Comparison of ENCODE assay signal across 9 mouse cellular contexts in genomic region chr13:46975031-46975551, GRCm38 (mm10). TPM values are rescaled to one million over a fixed set of nuclear protein-coding genes. Genes with fewer than 3 reads are reported as not detected.
DNase-seq lines count a peak whose midpoint lies in the region; ATAC-seq lines count a peak whose summit lies in the region.
"Had no signal": no experiment of that assay in that cellular context is flagged by ENCODE, and none has a peak within 500 bp of the region (broad histone marks: within the 10 kb centered on the region; RNA-seq: fewer than 3 reads in every experiment).

No protein-coding gene starts in this region.

- H3K4me2 ChIP-seq in heart, embryonic 16.5 days (ENCODE audit: low read depth, low read length), result peak overlapping the region; percentile 36
- H3K4me2 ChIP-seq in hindbrain, embryonic 15.5 days, result peak overlapping the region; percentile 72
- H3K4me2 ChIP-seq in midbrain, embryonic 15.5 days, result peak overlapping the region; percentile 59

- no peak overlapping the region for H3K9ac ChIP-seq in heart, embryonic 16.5 days (ENCODE audit: low read length)
- H3K9ac ChIP-seq in hindbrain, embryonic 15.5 days, result peak overlapping the region; percentile 40
- peak overlapping the region; percentile 18; the same call in 1 of the 2 replicates for H3K9ac ChIP-seq in midbrain, embryonic 15.5 days

- H3K4me3 ChIP-seq in heart, embryonic 16.5 days (ENCODE audit: low read length), result 0 out of 2 replicates have a peak overlapping the region, but pooled peaks have one; percentile 6
- H3K4me3 ChIP-seq in hindbrain, embryonic 15.5 days, result peak overlapping the region; percentile 41
- H3K4me3 ChIP-seq in midbrain, embryonic 15.5 days, result peak overlapping the region; percentile 40

- no peaks in the 10 kb centered on the region for H3K27me3 ChIP-seq in heart, embryonic 16.5 days (ENCODE audit: control insufficient read depth, insufficient read depth, low read length)
- no peaks in the 10 kb centered on the region for H3K27me3 ChIP-seq in hindbrain, embryonic 15.5 days
- no peaks in the 10 kb centered on the region for H3K27me3 ChIP-seq in midbrain, embryonic 15.5 days (replicated peaks)

- no peak for ATAC-seq in heart, embryonic 16.5 days (replicated peaks; ENCODE audit: extremely low read depth, insufficient read depth, low FRiP score)
- ATAC-seq in hindbrain, embryonic 15.5 days (ENCODE audit: low FRiP score, low read depth), result peak; percentile 94
- peak; percentile 97 for ATAC-seq in midbrain, embryonic 15.5 days (replicated peaks)
- ATAC-seq in monocyte, adult 5-6 weeks (replicated peaks; ENCODE audit: insufficient number of reproducible peaks, low FRiP score, low TSS enrichment, poor library complexity, severe bottlenecking), result no peak

- DNase-seq in heart, postnatal 4 days, result no peak
- peak; percentile 76 for DNase-seq in embryo, embryonic 10 days (ENCODE audit: low spot score)
- DNase-seq in adrenal gland, postnatal 25 days, result no peak
- no peak for DNase-seq in right cerebral cortex, postnatal 36 days (ENCODE audit: low spot score in 2 of 2)
- DNase-seq: right cerebral cortex, postnatal 4 days had no signal

- H3K9me3 ChIP-seq in heart, embryonic 16.5 days (replicated peaks; ENCODE audit: control insufficient read depth, low read length), result no peaks in the 10 kb centered on the region
- no peaks in the 10 kb centered on the region for H3K9me3 ChIP-seq in hindbrain, embryonic 15.5 days
- no peaks in the 10 kb centered on the region for H3K9me3 ChIP-seq in midbrain, embryonic 15.5 days

- H3K36me3 ChIP-seq in heart, embryonic 16.5 days (ENCODE audit: control insufficient read depth, insufficient read depth), result no peaks in the 10 kb centered on the region
- no peaks in the 10 kb centered on the region for H3K36me3 ChIP-seq in hindbrain, embryonic 15.5 days
- no peaks in the 10 kb centered on the region for H3K36me3 ChIP-seq in midbrain, embryonic 15.5 days (replicated peaks)

- WGBS in heart, embryonic 16.5 days, result 55% methylated on average over 14 of the region's 14 CpGs
- 7% methylated on average over 14 of the region's 14 CpGs for whole genome bisulfite sequencing in hindbrain, embryonic 15.5 days
- WGBS in midbrain, embryonic 15.5 days, result 5% methylated on average over 14 of the region's 14 CpGs

- peaks cover 12% of the 10 kb centered on the region for H3K4me1 ChIP-seq in heart, embryonic 16.5 days (ENCODE audit: control insufficient read depth, insufficient read depth, low read length)
- H3K4me1 ChIP-seq in hindbrain, embryonic 15.5 days (replicated peaks), result 0 out of 2 replicates have a peak, but pooled peaks cover 8% of the 10 kb centered on the region
- H3K4me1 ChIP-seq in midbrain, embryonic 15.5 days, result peaks cover 11% of the 10 kb centered on the region; the same call in 1 of the 2 replicates

- H3K27ac ChIP-seq in heart, embryonic 16.5 days (ENCODE audit: low read length), result no peak overlapping the region
- H3K27ac ChIP-seq in hindbrain, embryonic 15.5 days (replicated peaks), result peak overlapping the region; percentile 66
- H3K27ac ChIP-seq in midbrain, embryonic 15.5 days, result peak overlapping the region; percentile 73

RNA-seq across cellular contexts. Expression of gene Nhlrc1, which starts 39.6 kb away (rescaled TPM):
- polyA plus RNA-seq in heart, embryonic 16.5 days (2015; fragmentation: Nextera tagmentation; extraction: Ambion mirVana), result 4.4 and 4.7 TPM in 2 replicates
- total RNA-seq in heart, postnatal 4 days (2021), result 1 to 10 TPM; 2.9 to 4.2 TPM
- polyA plus RNA-seq in hindbrain, embryonic 15.5 days (2015; fragmentation: Nextera tagmentation; extraction: Ambion mirVana), result 16.2 and 18.5 TPM in 2 replicates
- 17.6 and 19.1 TPM in 2 replicates for polyA plus RNA-seq in midbrain, embryonic 15.5 days (2015; fragmentation: Nextera tagmentation; extraction: Ambion mirVana)
- 0.38 to 0.68 TPM in 2 of 3 replicates, not detected in the other for total RNA-seq in monocyte, adult 5-6 weeks (2017)
- total RNA-seq in adrenal gland, postnatal 25 days (2021), result 5.8 and 6.0 TPM in 2 replicates

RNA-seq across cellular contexts. Expression of gene Kif13a, which starts 45.4 kb away (rescaled TPM):
- polyA plus RNA-seq in heart, embryonic 16.5 days (2015; fragmentation: Nextera tagmentation; extraction: Ambion mirVana), result 17.8 and 30.0 TPM in 2 replicates
- 100 to 1,000 TPM; 110 to 116 TPM for total RNA-seq in heart, postnatal 4 days (2021)
- 13.0 and 16.9 TPM in 2 replicates for polyA plus RNA-seq in hindbrain, embryonic 15.5 days (2015; fragmentation: Nextera tagmentation; extraction: Ambion mirVana)
- 11.9 and 14.1 TPM in 2 replicates for polyA plus RNA-seq in midbrain, embryonic 15.5 days (2015; fragmentation: Nextera tagmentation; extraction: Ambion mirVana)
- 13.3 to 20.2 TPM (median 18.5 TPM) in 3 replicates for total RNA-seq in monocyte, adult 5-6 weeks (2017)
- 27.4 and 41.8 TPM in 2 replicates for total RNA-seq in adrenal gland, postnatal 25 days (2021)

Comparison
In these comparisons a context has a peak if more than half of its experiments do, and no peak if none do; other contexts are left out.
1. ATAC-seq: peak in hindbrain, embryonic 15.5 days (single experiment) and midbrain, embryonic 15.5 days (single experiment); none in heart, embryonic 16.5 days (single experiment) and monocyte, adult 5-6 weeks (single experiment).
2. Peak in every context shown above with its lines, with median percentiles within 50 percentile points of each other: H3K4me2 ChIP-seq and H3K4me3 ChIP-seq.